Mouse (Mus musculus) inflammation-experienced regulatory T-cells, adult 6 months (primary cell): Measurements from ENCODE around the gene B4galt2. TPM values are rescaled to one million over a fixed set of nuclear protein-coding genes. Genes with fewer than 3 reads are reported as not detected.

Source experiments
- ATAC-seq: one replicate; pipeline ENCODE4 v1.8.0; 2017
- polyA plus RNA-seq, 3 experiments: library from polyadenylated mRNA; unstranded; fragments of 100-300 nt; shearing (Covaris generic); gene quantifications; one replicate each; pipeline ENCODE4 v1.2.1; 2017

Gene B4galt2
- polyA plus RNA-seq = not detected

DNA sequence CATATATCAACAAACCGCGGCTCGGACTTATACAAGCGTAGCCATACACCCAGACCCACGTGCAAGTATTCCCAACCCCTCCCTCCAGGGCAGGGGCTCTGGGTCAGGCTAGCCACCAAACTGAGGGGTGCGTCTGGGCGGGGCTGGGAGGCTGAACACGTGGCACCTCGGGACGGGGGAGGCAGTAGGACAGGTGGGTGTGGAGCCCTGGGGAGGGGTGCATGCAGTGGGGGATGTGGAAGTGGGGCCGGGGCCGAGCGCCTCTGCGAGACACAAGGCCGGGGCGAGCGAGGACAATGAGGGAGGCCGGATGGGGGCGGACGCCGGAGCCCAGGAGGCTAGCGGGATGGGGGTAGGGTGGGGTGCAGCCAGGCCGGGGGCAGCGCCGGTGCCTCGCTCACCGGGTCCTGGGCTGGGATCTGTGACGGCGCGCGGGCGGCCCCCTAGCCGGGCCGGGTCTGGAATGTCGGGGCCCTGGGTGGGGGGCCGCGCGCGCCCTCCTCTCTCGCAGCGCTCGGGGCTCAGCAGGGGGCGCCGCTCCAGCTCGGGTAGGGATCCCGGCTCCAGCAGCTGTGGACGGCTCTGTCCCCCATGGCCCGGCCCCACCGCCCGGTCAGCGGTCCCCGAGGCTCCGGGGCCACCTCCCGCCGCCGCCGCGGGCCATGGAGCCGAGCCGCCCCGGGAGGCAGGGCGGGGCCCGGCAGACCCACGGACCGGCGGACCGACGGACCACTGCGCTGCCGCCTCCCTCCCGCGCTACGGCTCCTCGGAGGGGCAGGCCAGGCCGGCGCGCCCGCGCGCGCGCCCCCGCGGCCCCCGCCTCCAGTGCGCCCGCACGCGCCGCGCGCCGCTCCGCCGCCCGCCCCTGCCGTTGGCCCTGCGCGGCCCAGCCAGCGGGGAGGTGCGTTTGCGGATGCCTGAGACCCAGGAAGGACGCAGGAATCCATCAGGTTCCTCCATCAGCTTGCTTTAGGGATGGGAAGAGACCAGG, at the start of gene B4galt2:
B4galt2 (minus strand) TSS at position 787 of the 991 bp plus-strand sequence.
- no peak for ATAC-seq

DNA sequence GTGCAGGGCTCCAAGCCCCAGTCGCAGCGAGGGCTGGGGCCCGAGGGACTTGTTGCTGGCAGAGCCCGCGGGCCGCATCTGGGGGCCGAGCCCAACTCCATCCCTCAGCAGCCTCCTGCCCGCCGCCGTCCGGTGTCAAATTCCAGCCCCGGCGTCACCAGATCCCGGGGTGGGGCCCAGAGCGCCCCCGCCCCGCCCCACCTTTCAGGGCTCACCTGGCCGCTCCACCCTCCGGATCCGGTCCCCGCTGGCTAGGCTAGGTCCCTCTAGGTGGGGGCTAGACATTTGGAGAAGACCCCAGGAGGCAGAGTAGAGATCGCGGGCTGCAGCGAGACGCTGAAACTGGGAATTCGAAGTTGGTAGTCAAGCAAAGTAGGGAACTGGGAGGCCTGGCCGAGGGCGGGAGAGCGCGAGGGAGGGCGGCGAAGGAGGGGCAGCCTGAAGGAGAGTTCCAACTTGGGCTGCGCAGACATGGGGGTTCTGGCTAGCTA, 46.1 kb upstream of the B4galt2 start, which contains the start of gene Artn:
Artn (minus strand) TSS at position 373 of the 491 bp plus-strand sequence.
- ATAC-seq = no peak

DNA sequence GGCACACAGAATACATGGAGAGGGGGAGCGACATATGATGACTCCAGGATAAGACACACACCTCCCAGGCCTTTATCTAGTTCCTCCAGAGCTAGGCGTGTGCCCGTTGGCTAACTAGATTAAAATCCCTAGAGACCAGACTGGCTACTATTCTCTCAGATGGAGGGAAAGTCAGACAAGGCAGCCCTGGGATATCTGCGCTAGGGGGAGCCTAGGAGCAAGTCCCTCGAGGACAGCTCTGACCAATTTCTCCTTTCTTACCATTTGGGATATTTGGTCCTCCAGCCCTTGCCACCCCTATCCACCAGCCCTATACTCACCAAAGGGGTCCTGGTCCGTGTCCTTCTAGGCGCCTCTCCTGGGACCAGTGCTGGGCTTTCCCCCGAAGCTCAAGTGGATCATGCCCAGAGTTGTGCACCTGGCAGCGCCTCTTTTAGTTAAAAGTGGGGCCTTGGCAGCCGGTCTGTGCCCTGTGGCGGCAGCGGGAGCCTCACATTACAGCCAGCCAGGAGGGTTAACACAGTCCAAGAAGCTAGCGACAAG, 45.5 kb upstream of the B4galt2 start:
- ATAC-seq = no peak

DNA sequence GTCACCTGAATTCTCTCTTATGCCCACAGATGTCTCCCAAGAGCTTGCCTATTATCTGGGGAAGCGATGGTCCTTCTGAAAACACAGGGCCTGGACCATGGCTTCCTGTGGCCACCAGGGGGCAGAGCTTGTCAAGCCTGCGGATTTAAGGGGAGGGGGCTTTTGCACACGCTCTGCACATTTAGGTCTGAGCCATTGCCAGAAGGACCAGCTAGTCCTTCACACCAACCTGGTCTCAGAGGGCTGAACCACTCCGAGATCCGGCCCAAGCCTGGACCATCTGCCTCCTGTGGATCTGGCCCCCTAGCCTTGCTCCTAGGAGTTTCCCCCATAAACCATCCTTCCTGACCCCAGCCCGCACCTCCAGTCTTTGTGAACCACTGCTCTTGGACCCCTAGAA, 44.9 kb upstream of the B4galt2 start:
- ATAC-seq = no peak

DNA sequence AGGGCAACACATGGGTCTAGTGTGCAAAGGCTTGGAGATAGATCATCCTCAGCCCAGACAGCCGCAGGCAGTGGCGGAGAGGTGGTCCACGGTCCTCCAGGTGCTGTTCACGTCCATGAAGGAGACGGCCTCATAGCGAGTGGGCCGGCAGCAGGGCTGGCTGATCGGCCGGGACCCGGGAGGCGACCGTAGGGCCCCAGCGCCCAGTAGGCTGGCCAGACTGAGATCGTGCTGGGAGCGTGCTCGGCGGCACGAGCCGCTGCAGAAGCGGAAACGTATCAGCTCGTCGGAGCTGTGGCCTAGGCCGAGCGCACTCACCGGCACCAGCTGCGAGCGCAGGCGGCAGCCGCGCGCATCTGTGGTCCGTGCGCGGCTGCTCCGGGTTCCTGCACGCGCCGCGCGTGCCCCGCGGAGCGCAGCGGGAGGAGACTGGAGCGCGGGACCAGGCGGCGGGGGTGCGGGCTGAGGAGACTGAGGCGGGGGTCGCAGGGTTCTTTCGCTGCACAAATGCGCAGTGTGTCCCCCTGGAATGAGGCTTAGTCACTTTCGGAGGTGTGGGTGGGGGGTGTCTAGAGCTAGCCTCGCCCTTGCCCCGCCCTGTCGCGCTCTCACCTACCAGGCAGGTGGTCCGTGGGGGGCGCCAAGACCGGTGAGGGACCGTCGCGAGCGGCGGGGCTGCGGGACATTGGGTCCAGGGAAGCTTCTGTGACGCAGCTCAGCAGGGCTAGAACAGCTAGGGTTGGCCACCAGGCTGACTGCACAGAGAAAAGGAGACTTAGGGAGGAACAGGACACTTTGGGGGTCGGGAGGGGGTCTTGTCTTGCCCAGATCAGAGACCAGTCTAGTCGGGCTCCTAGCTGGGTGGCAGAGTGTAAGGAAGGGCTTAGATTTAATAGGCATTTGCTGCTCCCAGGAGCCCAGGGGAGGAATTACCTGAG, 43.5 kb upstream of the B4galt2 start:
- ATAC-seq = no peak

DNA sequence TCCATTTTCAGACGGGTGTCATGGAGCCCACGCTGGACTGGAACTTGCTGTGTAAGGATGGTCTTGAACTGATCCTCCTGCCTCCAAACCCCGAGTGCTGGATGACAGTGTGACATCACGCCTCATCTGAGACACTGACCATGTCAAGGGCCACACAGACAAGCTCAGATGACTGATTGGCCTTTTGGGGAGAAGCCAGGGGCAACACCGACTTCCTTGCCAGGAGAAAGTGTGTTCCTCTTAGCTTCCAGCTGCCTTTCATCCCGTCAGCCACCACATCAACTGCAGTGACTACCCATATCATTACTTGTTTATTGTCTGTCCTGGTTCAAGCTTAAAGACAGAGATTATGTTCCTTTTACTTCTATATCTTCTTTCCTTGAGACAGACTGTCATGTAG, 41.6 kb upstream of the B4galt2 start:
- ATAC-seq = no peak

DNA sequence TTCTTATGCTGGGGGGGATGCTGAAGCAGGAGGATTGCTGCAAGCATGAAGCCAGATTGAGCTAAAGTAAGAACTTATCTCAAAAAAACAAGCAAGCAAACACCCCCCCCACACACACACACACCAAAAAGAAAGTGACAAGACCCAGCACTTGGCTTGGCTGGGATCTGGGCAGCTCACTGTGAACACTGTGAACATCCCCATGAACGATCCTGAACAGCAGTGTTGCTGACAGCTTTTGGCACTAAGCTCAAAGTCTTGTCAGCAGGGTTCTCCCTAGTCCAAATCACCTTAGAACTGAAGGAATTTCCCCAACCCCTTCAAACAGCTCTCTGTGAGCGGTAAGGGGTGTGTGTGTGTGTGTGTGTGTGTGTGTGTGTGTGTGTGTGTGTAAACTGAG, 40.2 kb upstream of the B4galt2 start:
- no peak for ATAC-seq

DNA sequence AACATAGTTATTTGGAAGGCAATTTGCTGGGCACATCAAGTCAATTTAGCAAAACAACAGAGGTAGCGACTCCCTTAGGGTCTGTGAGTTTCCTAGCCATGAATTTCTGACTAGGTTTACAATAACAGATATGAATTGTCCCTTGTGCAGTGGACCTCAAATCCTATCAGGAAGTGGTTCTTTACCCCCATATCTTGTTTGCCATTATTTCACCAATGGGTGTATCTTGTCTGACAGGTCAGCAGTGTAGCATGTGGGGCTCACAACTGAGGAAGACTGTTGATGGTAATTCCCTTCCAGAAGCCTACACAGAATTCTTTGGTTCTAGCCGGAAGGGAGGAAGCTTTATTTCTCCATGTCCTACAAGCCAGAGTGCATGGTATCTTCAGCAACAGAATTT, 38.1 kb upstream of the B4galt2 start:
- ATAC-seq = no peak

DNA sequence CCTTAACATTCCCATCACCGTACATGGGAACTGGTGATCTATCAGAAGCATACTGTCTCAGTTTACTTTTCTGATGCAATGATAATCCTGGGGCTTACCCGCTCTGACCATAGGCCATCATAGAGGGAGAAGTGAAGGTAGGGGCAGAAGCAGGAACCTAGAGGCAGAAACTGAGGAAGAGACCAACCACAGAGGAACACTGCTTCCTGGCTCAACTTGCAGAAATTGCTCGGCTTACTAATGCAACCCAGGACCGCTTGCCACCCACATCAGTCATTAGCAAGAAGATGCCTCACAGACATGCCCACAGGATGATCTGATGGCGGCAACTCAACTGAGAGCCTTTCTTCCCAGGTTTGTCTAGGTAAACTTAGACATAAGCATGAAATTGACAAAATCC, 35.5 kb upstream of the B4galt2 start:
- no peak for ATAC-seq

DNA sequence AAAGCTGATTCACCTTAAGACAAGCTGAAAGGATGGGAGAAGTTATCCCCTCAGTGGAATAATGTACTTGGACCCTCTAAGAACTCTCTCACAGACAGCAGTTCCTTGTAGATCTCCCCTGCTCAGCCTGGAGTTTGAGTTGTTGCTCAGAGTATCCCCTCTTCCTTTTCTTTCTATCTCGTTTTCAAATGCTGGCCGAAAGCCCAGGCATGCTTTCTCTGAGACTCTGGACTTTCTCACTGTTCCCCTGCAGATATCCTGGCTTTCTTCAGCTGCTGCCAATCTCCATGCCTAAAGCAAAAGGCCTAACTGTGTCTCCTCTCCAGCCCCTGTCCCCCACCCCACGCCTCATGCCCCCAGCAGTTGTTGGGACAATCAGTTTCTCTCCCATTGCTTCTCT, 35.0 kb upstream of the B4galt2 start:
- no peak for ATAC-seq

DNA sequence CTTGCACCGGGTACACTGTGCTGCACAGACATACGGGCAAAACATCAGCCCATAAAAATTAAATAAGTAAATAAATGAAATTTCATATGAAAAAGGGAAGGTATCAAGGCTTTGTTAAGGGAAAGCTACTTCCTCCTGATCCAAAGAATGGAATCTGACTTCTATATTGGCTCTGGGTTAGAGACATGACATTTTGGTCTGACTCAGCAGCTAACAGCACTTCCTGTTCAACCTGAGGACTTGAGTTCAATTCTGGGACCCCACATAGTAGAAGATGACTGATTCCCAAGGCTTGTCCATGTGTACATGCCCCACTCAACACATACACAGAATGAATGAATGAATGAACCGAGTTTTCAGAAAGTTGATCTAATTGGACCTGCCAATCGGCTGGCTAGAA, 34.6 kb upstream of the B4galt2 start:
- ATAC-seq = no peak

DNA sequence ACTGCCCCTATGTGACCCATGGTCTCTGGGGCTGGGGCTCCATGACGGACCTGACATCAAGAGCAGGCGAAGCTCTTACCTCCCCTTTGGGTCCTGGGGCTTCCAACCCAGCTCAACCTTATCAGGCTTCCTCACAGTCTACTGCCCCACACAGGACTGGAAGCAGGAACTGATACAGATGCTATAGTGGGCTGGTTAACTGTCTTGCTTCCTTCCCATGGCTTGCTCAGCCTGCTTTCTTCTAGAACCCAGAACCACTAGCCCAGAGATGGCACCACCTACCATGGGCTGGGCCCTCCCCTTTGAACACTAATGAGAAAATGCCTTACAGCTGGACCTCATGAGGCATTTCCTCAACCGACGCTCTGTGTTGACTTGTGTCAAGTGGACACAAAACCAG, 34.1 kb upstream of the B4galt2 start:
- no peak for ATAC-seq

DNA sequence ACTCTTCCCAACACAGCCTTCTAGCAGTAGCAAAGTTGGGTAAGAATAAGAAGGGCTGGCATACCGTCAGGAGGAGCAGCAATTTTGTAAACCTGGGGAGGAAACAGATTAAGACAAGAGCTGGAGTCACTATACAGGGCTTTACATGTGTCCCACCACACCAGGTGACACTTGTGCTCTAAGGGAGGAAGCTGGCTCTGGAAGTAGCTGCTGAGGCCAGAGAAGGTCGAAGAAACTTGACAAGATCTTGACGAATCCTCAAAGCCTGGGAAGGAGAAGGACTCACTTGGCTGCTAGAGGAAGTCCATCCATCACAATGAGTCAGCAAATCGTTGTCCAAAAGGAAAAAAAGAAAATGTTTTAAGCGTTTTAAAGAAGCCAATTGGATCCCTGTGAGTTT, 33.1 kb upstream of the B4galt2 start:
- no peak for ATAC-seq

DNA sequence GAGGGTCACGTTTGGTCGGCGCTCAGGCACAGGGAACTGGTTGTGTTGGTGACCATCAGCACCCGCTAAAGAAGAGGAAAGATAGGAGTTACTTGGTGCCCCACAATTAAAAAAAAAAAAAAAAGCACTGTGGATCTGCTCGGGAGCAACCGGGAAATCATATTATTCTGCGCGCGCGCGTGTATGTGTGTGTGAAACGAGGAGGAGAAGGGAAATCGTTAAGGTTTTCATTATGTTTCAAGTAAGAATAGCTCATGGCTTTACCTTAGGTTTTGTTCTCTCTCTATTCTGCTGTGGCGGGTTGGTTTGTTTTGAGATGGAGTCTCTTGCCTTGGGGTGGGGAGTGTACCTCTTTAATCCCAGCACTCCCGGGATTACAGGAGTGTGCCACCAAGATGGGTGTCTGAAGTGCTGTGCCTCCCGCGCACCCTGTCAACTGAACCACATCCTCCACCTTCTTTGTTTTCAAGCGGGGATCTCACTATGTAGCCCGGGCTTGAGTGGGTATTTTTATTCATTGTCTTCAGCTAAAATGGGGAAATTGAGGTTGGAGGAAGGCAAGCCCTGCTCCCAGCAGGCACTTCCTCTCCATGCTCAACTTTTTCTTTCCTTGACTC, 32.3 kb upstream of the B4galt2 start:
- peak; percentile 3 for ATAC-seq

DNA sequence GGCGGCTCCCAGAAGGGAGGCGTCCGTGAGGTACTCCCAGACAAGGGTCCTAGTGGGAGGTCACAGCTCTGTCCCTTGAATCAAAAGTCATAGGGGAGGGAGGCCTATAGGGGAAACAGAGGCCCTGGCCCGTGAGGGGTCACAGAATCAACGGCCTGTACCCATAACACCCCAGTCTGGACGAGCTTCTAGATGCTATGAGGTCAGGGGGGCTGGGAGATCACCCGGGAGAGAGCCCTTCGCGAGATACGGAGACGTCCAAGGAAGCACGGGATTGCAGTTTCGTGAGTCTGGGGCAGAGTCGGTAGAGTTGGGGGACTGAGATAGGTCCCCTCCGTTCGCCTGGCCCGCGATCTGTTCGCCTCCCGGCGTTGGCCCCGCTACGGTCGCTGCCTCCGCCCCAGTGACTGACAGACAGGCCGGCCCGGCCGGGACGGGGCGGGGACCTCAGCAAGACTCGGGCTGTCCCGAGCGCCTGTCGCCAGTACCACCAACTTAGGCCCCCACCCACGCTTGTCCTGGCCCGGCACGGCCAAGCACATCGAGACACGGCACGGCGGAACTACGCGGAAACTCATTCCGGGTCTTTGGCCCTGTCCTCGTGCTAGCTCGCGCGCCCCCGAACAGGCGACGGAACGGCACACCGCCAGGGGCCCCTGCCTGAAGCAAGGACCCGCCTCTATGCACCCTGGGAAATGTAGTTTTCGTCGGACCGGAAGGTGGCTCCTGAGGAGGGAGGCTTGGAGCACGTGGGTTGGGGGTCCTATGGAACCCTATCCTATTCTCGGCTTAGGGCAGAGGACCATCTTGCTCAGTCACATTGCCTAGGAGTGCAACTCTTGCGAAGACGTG, 31.5 kb upstream of the B4galt2 start, which contains the start of gene Ipo13:
Ipo13 (minus strand) TSS at position 409 of the 852 bp plus-strand sequence.
- peak; percentile 92 for ATAC-seq

DNA sequence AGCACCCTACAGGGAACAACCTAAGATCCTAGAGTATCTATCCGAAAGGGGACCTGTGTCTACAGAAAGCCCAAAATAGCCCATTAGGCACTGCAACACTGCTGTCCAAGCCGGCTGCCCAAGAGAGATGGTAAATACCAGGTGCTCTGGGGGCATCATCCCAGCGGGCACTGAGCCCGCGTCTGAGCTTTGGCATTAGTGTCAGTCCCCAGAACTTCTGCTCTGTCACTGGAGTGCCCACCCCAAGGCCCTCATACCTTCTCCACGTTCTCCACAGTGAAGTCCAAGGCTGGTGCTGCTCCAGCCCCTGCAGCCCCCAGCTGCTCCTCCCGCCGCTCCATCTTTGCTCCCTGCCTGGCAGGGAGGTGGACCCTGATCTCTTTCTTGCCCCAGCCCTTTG, 30.7 kb upstream of the B4galt2 start:
- ATAC-seq = no peak

DNA sequence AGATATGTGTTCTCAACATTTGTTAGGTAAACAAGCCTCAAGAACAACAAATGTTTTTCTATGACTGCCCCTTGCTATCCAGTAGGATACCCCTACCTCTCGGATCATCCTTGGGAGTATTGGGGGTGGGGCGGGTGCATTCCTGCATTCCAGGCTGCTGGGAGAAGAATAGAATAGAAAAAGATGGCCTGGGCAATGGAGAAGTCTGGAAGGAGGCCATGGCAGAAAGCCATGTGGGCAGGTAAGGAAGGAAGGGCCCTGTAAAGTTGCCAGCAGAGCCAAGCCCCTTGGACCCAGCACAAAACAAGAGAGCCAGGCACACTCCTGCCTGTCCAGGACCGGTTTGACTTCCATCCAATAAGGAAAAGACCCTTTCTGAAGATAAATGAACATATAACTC, 30.1 kb upstream of the B4galt2 start:
- ATAC-seq = no peak

DNA sequence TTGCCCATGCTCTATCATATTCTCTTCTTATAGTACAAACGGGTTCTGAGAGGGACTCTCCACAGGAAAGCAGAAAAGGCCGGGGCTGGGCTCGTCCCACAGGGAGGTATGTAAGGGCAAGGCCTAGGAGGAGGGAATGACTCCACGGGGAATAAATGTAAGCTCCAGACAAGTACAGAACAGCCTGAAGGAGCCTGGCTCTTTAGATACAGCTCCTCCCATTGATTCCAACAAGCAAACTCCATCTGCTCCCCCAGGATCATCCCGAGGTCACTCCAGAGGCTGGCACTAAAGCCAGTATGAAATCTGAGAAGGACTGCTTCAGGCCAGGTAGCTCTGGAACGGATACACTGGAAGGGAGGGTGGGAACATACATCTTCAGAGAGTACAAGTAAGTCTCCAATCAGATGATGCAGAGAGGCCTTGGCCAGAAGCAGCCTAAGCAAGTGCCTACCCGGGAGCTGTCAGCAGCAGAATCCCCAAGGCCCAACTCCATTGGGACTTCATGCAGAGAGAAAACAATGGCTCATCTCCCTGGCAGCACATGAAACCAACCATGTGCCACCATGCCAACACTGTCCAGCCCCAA, 29.5 kb upstream of the B4galt2 start:
- ATAC-seq = no peak

DNA sequence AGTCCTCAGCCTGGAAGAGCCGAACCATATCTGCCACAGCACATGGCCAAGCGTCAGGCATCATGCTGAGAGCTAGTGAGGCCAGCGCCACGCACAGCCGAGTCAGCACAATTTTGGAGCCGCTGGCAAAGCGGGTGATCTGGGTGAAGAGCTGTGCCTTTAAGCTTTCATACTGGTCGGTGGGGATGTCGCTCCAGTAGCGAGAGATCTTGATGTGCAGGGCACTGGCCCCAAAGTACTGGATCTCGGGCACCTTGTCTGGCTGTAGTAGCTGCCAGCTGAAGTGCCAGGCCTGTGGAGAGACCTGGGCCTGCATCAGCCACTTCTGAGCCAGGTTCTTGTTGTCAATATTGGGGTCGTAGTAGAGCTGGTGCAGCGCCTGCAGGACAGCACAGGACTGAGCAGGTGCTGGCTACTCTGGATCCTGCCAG, 28.9 kb upstream of the B4galt2 start:
- ATAC-seq = no peak

DNA sequence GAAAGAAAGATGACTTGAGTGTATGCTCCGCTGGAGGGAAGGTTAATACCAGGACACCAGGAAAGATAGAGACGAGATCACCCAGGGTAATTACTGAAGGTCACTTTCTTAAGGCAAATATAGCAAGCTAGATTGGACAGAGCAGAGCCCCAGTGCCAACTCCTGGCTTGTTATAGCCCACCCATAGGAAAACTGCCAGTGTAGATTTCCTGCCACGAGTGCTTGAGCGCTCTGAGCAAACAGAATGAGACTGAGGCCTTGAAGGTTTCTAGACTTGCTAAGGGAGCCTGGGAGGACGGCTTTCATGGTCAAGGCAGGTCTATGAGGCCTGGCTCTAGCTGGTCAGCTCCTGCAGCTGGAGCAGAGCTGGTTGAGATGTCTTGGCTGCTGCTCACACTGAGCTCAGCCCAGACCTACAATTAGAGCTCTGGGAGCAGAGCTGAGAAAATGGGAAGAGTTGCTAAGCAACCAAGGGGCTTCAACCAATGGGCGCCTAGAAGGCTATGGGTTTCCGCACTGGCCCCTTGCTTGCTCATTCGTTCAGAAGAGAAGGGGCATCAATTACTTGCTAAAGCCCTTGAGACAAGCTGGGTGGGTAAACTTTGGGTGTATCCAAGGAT, 25.7 kb upstream of the B4galt2 start:
- no peak for ATAC-seq
